Mouse (Mus musculus): ENCODE results near the gene Emp2.

DNA sequence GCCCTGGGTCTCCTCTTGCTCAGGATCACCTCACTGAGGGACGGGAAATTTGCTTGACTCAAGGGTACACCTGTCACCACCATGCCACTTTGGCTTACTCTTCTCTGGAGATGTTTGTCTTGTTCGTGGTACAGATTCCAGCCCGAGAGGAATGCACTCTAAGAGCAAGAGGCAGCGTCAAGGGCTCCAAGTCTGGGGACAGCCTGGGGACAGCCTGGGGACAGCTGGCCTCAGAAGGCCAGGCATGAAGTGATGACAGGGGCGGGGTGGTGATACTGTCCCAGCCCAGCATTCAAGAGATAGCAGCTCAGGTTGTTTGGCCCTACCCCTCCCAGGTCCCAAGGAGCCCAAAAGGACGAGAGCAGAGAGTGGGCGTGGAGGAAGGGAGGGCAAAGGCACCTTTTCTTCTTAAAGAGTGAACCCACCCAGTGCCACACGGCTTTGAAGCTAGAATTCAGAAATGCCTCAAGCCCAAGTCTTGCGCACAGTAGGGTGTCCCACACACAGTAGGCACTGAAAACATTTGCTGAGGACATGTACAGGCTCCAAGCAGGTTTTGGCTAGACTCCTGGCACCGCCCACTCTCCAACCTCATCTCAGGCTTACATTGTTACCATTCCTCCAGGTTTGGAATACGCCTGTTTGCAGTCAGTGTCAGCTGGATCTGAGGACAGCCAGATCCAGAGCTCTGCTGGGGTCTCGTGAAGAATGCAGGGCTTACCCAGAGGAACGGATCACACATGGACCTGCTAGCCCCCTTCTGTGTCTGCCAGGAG is 23.8 kb upstream of the Emp2 start:
- TF ChIP-seq POLR2A (IDR thresholded peaks at IDR 0.05; ENCODE audit: borderline replicate concordance, extremely low read depth, low read depth, low read length) (no peak), CTCF (IDR thresholded peaks at IDR 0.05; ENCODE audit: insufficient read depth, low read length) (no peak)
